Mouse (Mus musculus) ES-Bruce4 (cell line): ENCODE data around the gene Slc44a1.

Experiments used
- CTCF ChIP-seq: IDR thresholded peaks from one replicate; pipeline ENCODE4 v1.8.1; 2011; ENCODE audit warnings: low read depth, low read length
- POLR2A ChIP-seq: IDR thresholded peaks from one replicate; pipeline ENCODE4 v1.8.1; 2011; ENCODE audit warnings: low read length; ENCODE audit not compliant: insufficient read depth

DNA sequence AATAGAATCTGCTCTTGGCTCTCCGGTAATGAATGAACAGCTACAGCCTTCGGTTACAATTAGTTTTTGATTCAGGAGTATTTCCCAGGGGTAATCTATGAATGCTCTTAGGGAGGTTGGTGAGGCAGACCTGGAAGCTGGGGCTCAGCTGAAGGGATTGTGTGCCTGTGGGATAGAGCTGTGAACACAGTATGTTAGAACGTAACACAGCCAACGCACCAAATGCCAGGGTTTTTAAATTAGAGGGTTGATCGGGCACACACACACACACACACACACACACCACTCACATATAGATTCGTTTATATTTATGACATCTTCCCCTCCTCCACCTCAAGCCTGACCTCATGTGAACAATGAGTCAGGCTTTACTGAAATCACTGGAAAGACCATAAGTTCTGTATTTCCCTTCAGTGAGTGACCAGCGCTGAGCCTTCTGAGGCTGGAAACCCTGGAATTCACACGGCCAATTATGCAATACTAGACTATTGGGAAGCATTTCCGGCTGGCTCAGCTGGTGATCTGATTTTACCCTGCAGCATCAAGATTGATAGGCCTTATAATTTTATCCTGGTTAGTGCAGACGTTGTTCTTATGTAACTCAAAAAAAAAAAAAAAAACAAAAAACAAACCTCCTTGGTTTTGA, 3.0 kb upstream of the Slc44a1 start:
- TF ChIP-seq POLR2A (no peak), CTCF (no peak)
